Mouse (Mus musculus) spleen, adult 2 months (tissue): ENCODE results near the gene Rnf6.

Experiments used
- CTCF ChIP-seq: fragments of 200-500 bp; IDR thresholded peaks from 2 replicates; pipeline ENCODE4 v1.5.1; 2011; ENCODE audit warnings: mild to moderate bottlenecking, inconsistent platforms; ENCODE audit not compliant: insufficient read depth, insufficient read length, insufficient replicate concordance; ENCODE audit errors: extremely low read depth
- POLR2A ChIP-seq: fragments of 200-500 bp; IDR thresholded peaks from 2 replicates; pipeline ENCODE4 v1.6.1; 2011; ENCODE audit warnings: low read depth, low read length, inconsistent platforms

DNA sequence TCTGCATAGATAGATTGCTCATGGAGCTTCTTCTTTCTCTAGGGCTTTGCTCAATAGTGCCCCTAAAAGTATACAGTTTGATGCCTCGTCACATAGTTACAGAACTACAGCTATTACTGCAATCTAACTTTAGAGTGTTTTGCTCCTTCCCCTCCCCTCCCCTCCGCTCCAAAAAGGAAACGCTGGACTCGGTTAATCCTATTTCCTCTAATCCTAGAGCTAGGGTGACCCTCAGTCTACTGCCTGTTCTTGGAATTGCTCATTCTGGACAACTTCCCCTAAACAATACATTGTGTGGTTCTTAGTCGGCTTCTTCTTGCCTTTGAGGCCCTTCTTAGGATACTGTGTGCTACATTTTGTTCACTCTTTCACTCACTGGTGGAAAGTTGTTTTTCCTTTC is 26.4 kb upstream of the Rnf6 start:
- TF ChIP-seq CTCF (no peak), POLR2A (no peak)
